Mouse (Mus musculus) midbrain, embryonic 10.5 days (tissue): ENCODE data around the gene Larp4. TPM values are rescaled to one million over a fixed set of nuclear protein-coding genes. Genes with fewer than 3 reads are reported as not detected.

ENCODE experiments used
- DNase-seq: peaks from one replicate; pipeline ENCODE4 v3.0.0-alpha.2; 2017; ENCODE audit warnings: low spot score
- H3K27ac ChIP-seq: fragments of 300-500 bp; sonication (generic); replicated peaks from 2 replicates; pipeline ENCODE4 v1.5.1; 2016; ENCODE audit warnings: mild to moderate bottlenecking
- H3K27me3 ChIP-seq: fragments of 300-500 bp; sonication (generic); 2 replicates; pipeline ENCODE4 v1.6.1; 2016; ENCODE audit warnings: low read depth, mild to moderate bottlenecking; ENCODE audit not compliant: poor library complexity, severe bottlenecking
- H3K36me3 ChIP-seq: fragments of 300-500 bp; sonication (generic); 2 replicates; pipeline ENCODE4 v1.6.1; 2016; ENCODE audit warnings: mild to moderate bottlenecking, moderate library complexity
- H3K4me1 ChIP-seq: fragments of 300-500 bp; sonication (generic); 2 replicates; pipeline ENCODE4 v1.6.1; 2016
- H3K4me3 ChIP-seq: fragments of 300-500 bp; sonication (generic); 2 replicates; pipeline ENCODE4 v1.5.1; 2016; ENCODE audit warnings: mild to moderate bottlenecking, moderate library complexity
- H3K9me3 ChIP-seq: fragments of 300-500 bp; sonication (generic); replicated peaks from 2 replicates; pipeline ENCODE4 v1.6.1; 2016; ENCODE audit warnings: mild to moderate bottlenecking
- WGBS: fragments of 180-500 bp; shearing (Covaris S2); methylation state at CpG from one replicate; pipeline ENCODE4 v1.1.7; 2016; 5-methylcytosine and 5-hydroxymethylcytosine counted together
- polyA plus RNA-seq: library from polyadenylated mRNA; unstranded; fragments of >200 nt; fragmentation: Nextera tagmentation; extraction: Ambion mirVana; gene quantifications from 2 replicates; pipeline ENCODE4 v1.2.1, GENCODE M21; 2016

Gene Larp4
- polyA plus RNA-seq, 1 experiment from 2014 or later = 37.3 TPM

GRCm38 (mm10) chr15:100022923-100023322 is 53.1 kb downstream of the Larp4 start:
- H3K36me3 ChIP-seq = peaks cover 5% of the 10 kb centered on the region
- 38% methylated on average over 5 of the region's 5 CpGs for whole genome bisulfite sequencing
- no peak overlapping the region for H3K4me3 ChIP-seq
- H3K27ac ChIP-seq = no peak overlapping the region
- H3K9me3 ChIP-seq = no peaks in the 10 kb centered on the region
- no peaks in the 10 kb centered on the region for H3K27me3 ChIP-seq
- no peaks in the 10 kb centered on the region for H3K4me1 ChIP-seq
- DNase-seq = no peak

GRCm38 (mm10) chr15:100025076-100025834 is 55.4 kb downstream of the Larp4 start:
- 87% methylated on average over 11 of the region's 11 CpGs for WGBS
- H3K9me3 ChIP-seq = no peaks in the 10 kb centered on the region
- H3K4me3 ChIP-seq = no peak overlapping the region
- H3K4me1 ChIP-seq = no peaks in the 10 kb centered on the region
- H3K27me3 ChIP-seq = no peaks in the 10 kb centered on the region
- H3K27ac ChIP-seq = no peak overlapping the region
- peaks cover 5% of the 10 kb centered on the region for H3K36me3 ChIP-seq
- DNase-seq = no peak

GRCm38 (mm10) chr15:100028133-100028532 is 58.3 kb downstream of the Larp4 start:
- H3K9me3 ChIP-seq = no peaks in the 10 kb centered on the region
- no peaks in the 10 kb centered on the region for H3K4me1 ChIP-seq
- no peak for DNase-seq
- H3K27me3 ChIP-seq = no peaks in the 10 kb centered on the region
- H3K4me3 ChIP-seq = no peak overlapping the region
- H3K36me3 ChIP-seq = no peaks in the 10 kb centered on the region
- WGBS = 88% methylated on average over 2 of the region's 2 CpGs
- no peak overlapping the region for H3K27ac ChIP-seq

GRCm38 (mm10) chr15:100029497-100029896 is 59.6 kb downstream of the Larp4 start:
- WGBS = 93% methylated on average over 8 of the region's 8 CpGs
- no peak overlapping the region for H3K4me3 ChIP-seq
- DNase-seq = no peak
- H3K4me1 ChIP-seq = no peaks in the 10 kb centered on the region
- no peaks in the 10 kb centered on the region for H3K27me3 ChIP-seq
- no peak overlapping the region for H3K27ac ChIP-seq
- no peaks in the 10 kb centered on the region for H3K36me3 ChIP-seq
- no peaks in the 10 kb centered on the region for H3K9me3 ChIP-seq

GRCm38 (mm10) chr15:100029900-100030299 is 60.0 kb downstream of the Larp4 start:
- no peaks in the 10 kb centered on the region for H3K36me3 ChIP-seq

GRCm38 (mm10) chr15:100032546-100032945 is 62.7 kb downstream of the Larp4 start:
- DNase-seq = no peak
- 95% methylated on average over 3 of the region's 3 CpGs for WGBS

More at GRCm38 (mm10) chr15:100029900-100030299, 60.0 kb downstream of the Larp4 start:
- WGBS = 95% methylated on average over 2 of the region's 2 CpGs
- Histone ChIP-seq H3K9me3 (no peaks in the 10 kb centered on the region), H3K4me1 (no peaks in the 10 kb centered on the region), H3K27ac (no peak overlapping the region), H3K27me3 (no peaks in the 10 kb centered on the region), H3K4me3 (no peak overlapping the region)
- DNase-seq = no peak

GRCm38 (mm10) chr15:100038470-100038971 is 68.7 kb downstream of the Larp4 start, which contains the start of gene Dip2b:
TSS of gene Dip2b (plus strand) at chr15:100038664.
- peak within 1 kb of the TSS; percentile 89 for H3K4me3 ChIP-seq

More at GRCm38 (mm10) chr15:100032546-100032945, 62.7 kb downstream of the Larp4 start:
- peaks cover under 1% of the 10 kb centered on the region for H3K27me3 ChIP-seq
- H3K4me1 ChIP-seq = no peaks in the 10 kb centered on the region
- H3K9me3 ChIP-seq = no peaks in the 10 kb centered on the region
- no peak overlapping the region for H3K27ac ChIP-seq
- no peak overlapping the region for H3K4me3 ChIP-seq
- H3K36me3 ChIP-seq = no peaks in the 10 kb centered on the region

GRCm38 (mm10) chr15:100039001-100039701 is 69.3 kb downstream of the Larp4 start:
- WGBS = under 1% methylated on average over 36 of the region's 36 CpGs
- Histone ChIP-seq H3K27me3 (peaks cover 8% of the 10 kb centered on the region), H3K36me3 (peaks cover 11% of the 10 kb centered on the region), H3K27ac (peak overlapping the region; percentile 100), H3K9me3 (no peaks in the 10 kb centered on the region), H3K4me1 (peaks cover 27% of the 10 kb centered on the region), H3K4me3 (peak overlapping the region; percentile 89)
- peak; percentile 85 for DNase-seq

More at GRCm38 (mm10) chr15:100038470-100038971, 68.7 kb downstream of the Larp4 start, which contains the start of gene Dip2b:
- peak; percentile 96 for DNase-seq
- peaks cover 8% of the 10 kb centered on the region for H3K27me3 ChIP-seq
- H3K36me3 ChIP-seq = peaks cover 8% of the 10 kb centered on the region; the same call in 1 of the 2 replicates
- WGBS = under 1% methylated on average over 56 of the region's 68 CpGs
- peak within 1 kb of the TSS; percentile 100 for H3K27ac ChIP-seq
- no peaks in the 10 kb centered on the region for H3K9me3 ChIP-seq
- peaks cover 27% of the 10 kb centered on the region for H3K4me1 ChIP-seq

- WGBS = 46% methylated on average over 14 of the region's 14 CpGs
- H3K36me3 ChIP-seq = peaks cover 11% of the 10 kb centered on the region
- no peaks in the 10 kb centered on the region for H3K9me3 ChIP-seq
- H3K27ac ChIP-seq = peak overlapping the region; percentile 73
- peaks cover 8% of the 10 kb centered on the region for H3K27me3 ChIP-seq
- peaks cover 37% of the 10 kb centered on the region for H3K4me1 ChIP-seq
- DNase-seq = no peak
- peak overlapping the region; percentile 89 for H3K4me3 ChIP-seq
Measured at GRCm38 (mm10) chr15:100040541-100041266, 70.8 kb downstream of the Larp4 start.

- H3K9me3 ChIP-seq = no peaks in the 10 kb centered on the region
- 49% methylated on average over 10 of the region's 10 CpGs for WGBS
- H3K4me1 ChIP-seq = peaks cover 45% of the 10 kb centered on the region
- peaks cover 12% of the 10 kb centered on the region for H3K36me3 ChIP-seq
- peak overlapping the region; percentile 89 for H3K4me3 ChIP-seq
- peaks cover 8% of the 10 kb centered on the region for H3K27me3 ChIP-seq
- H3K27ac ChIP-seq = peak overlapping the region; percentile 73
- no peak for DNase-seq
Measured at GRCm38 (mm10) chr15:100041267-100042047, 71.6 kb downstream of the Larp4 start.

GRCm38 (mm10) chr15:100042048-100042400 is 72.2 kb downstream of the Larp4 start:
- peaks cover 49% of the 10 kb centered on the region for H3K4me1 ChIP-seq

GRCm38 (mm10) chr15:100045576-100045975 is 75.7 kb downstream of the Larp4 start:
- H3K4me3 ChIP-seq = no peak overlapping the region
- H3K9me3 ChIP-seq = no peaks in the 10 kb centered on the region; the same call in 1 of the 2 replicates
- DNase-seq = no peak
- no peaks in the 10 kb centered on the region for H3K27me3 ChIP-seq
- peaks cover 39% of the 10 kb centered on the region for H3K4me1 ChIP-seq
- no peak overlapping the region for H3K27ac ChIP-seq
- WGBS = 64% methylated on average over 6 of the region's 6 CpGs
- H3K36me3 ChIP-seq = peaks cover 46% of the 10 kb centered on the region

More at GRCm38 (mm10) chr15:100042048-100042400, 72.2 kb downstream of the Larp4 start:
- no peaks in the 10 kb centered on the region for H3K9me3 ChIP-seq
- no peak for DNase-seq
- peaks cover 8% of the 10 kb centered on the region for H3K27me3 ChIP-seq
- H3K4me3 ChIP-seq = no peak overlapping the region
- peaks cover 18% of the 10 kb centered on the region for H3K36me3 ChIP-seq
- 84% methylated on average over 9 of the region's 9 CpGs for WGBS
- H3K27ac ChIP-seq = peak overlapping the region; percentile 24; the same call in 1 of the 2 replicates
